Mouse (Mus musculus) telencephalon, adult 2 months (tissue): Measurements from ENCODE around the gene Myo5c.
A peak's percentile ranks its signal among the peaks of the same experiment; 100 is the strongest.
"Not testable (repeated sequence)": the region's sequence is repeated elsewhere in the genome, so short reads cannot be mapped to it uniquely, and the experiment has no call there.

Source experiments
- DNase-seq: peaks from one replicate; pipeline ENCODE4 v3.0.0-alpha.2; 2011; ENCODE audit warnings: low read depth, low spot score

Gene Myo5c

GRCm38 (mm10) chr9:75243730-75244406 lies 12.0 kb downstream of the Myo5c start:
- DNase-seq, result no peak

DNA sequence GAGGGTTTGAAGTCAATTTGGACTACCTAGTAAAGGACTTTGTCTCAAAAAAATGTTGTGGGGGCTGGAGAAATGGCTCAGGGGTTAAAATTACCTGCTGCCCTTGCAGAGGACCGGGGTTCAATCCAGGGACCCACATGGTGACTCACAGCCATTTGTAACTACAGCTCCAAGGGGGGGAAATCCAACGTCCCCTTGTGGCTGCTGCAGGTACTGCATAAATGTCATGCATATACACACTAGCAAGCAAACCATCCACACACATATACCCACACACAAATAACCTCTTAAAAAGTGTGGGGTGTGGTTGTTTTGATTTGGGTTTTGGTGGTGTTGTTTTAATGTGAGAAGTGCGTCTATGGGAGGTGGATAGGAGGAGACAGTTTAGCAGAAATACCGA lies 12.7 kb downstream of the Myo5c start:
- DNase-seq, result no peak

DNA sequence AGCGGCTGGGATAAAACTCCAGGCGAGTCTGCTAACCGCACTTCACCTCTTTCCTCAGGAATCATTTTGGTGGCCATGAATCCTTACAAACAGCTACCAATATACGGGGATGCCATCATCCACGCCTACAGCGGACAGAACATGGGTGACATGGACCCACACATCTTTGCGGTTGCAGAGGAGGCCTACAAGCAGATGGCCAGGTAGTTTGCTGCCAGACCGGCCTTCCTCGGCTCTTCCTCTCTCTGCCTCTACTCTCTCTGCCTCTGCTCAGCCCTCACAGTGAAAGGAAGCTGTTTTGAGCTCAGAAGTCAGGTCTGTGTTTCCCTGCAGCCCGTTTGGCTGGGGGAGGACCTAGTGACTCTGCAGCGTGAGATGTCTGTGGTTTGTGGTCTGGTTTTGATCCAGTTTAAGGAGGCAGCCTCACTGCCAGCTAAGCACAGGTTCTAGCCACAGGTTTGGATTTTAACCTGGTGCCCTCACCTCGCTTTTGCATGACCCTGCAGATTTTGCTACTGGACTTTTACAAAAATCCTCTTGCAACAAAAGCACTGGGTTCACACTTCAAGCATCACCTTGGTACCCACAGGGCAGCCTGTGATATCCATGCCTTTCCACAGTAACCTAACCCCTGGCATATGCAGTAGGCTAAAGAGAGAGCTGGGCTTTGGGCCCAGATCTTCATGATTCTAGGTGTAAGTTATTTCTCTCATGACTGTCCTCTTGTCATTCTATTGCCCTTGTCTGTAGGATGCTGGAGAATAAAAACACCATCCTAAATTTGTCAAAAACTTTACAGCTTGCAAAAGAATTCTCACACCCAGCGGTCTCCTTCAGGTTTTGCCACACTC lies 14.5 kb downstream of the Myo5c start:
- no peak for DNase-seq

- peak; percentile 88 for DNase-seq
These were observed 16.1 kb downstream of the Myo5c start for GRCm38 (mm10) chr9:75247870-75248269.

- no peak for DNase-seq
These were observed 16.5 kb downstream of the Myo5c start for GRCm38 (mm10) chr9:75248359-75248758.

- no peak for DNase-seq
These were observed 17.1 kb downstream of the Myo5c start for GRCm38 (mm10) chr9:75248874-75249273.

- not testable (repeated sequence) for DNase-seq
These were observed 21.3 kb downstream of the Myo5c start for GRCm38 (mm10) chr9:75253158-75253557.

DNA sequence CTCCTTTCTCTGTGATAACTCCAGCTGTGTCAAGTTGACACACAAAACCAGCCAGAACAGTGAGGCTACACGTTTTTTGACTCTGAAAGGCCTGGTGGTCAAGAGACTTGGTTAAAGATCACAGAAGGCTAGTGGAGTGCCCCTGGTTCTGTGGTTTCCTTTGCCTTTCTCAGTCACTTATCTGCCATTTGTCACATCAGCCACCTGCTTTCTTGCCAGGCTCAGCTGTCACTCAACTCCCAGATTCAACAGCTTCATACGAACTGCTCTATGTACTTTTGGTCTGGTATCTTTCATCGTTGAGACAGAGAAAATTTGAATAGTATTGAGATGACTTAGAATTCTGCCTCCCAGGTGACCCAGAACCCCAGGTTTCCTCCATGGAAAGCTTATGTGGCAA lies 21.9 kb downstream of the Myo5c start:
- DNase-seq, result no peak

DNA sequence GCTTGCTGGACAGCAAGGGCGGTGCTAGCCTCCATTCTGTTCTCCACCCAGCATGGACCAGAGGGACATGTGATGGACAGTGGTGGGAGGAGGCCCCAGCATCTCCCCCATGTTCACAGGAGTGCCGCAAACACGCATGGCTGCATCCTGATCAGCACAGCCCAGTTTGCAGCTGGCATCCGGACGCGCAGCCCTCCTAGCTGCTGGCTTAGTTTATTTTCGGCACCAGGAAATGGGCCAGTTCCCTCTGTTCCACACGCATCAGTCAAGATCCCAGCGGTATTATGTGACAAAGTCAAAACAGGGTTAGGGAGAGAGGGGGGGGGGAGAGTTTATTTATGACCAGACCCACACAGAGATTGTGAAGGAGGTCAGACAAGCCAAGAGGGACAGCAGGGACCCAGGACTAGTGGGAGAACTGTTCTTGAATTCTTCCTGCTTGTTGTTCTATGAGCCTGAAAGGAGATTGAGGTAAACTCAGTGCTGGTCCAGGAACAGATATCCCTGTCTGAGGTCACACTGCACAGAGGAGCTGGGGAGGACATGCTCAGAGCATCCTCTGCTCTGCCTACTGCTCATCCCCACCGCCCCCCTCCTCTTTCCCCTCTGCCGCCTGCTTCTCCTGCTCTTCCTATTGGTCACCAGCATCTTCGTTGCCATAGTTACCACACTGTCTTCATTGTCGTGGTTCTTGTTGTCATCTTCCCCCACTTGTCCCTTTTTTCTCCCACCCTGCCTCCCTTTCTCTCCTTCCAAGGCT lies 22.6 kb downstream of the Myo5c start:
- peak; percentile 93 for DNase-seq

GRCm38 (mm10) chr9:75255820-75256545 lies 24.2 kb downstream of the Myo5c start:
- no peak for DNase-seq

GRCm38 (mm10) chr9:75258792-75259191 lies 27.0 kb downstream of the Myo5c start:
- no peak for DNase-seq

DNA sequence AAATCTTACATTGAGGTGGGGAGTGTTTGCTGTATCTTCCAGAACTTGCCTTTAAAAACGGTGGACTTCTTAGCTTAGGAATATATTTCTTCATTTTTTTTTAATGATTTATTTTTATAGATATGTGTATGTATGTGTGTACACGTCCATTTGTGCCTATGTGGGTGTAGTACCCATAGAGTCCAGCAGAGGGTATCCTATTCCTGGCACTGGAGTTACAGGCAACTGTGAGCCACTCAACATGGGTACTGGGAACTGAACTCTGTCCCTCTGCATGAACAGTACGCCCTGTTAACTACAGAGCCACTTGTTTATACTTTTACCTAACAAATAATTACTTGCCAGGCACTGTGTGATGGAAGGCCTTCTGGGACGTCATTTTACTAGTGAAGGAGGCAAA lies 27.8 kb downstream of the Myo5c start:
- no peak for DNase-seq

GRCm38 (mm10) chr9:75261332-75261872 lies 29.6 kb downstream of the Myo5c start:
- DNase-seq, result no peak

GRCm38 (mm10) chr9:75262235-75262826 lies 30.5 kb downstream of the Myo5c start:
- DNase-seq, result no peak

- DNase-seq, result no peak
These were observed 32.3 kb downstream of the Myo5c start for GRCm38 (mm10) chr9:75264008-75264718.

DNA sequence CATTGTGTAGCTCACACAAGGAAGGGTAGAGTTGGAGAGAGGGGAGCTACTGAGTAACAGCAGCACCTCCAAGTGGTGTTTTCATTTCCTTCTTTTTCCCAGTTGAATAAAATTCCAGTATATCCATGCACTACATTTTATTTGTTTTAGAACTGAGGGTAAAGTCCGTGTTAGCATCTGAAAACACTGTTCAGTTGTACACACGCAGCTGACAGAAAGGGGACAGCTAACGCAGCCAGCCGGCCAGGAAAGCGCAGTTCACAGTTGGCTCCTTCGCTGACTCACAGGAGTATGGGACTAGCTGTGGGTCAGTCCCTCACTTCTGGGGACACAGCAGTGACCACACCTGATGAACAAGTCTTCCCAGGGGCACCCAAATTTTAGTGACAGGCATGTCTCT lies 35.3 kb downstream of the Myo5c start:
- no peak for DNase-seq

- no peak for DNase-seq
These were observed 38.6 kb downstream of the Myo5c start for GRCm38 (mm10) chr9:75270382-75270781.

- no peak for DNase-seq
These were observed 39.7 kb downstream of the Myo5c start for GRCm38 (mm10) chr9:75271539-75271938.

GRCm38 (mm10) chr9:75273646-75274045 lies 41.8 kb downstream of the Myo5c start:
- DNase-seq, result no peak

GRCm38 (mm10) chr9:75274486-75274885 lies 42.7 kb downstream of the Myo5c start:
- DNase-seq, result no peak
